Mouse (Mus musculus): Measurements from ENCODE around the gene Tnfrsf9.

Gene Tnfrsf9

GRCm38 (mm10) chr4:150979455-150979854 lies 65.1 kb downstream of the Tnfrsf9 start:
- no peak for DNase-seq (ENCODE audit: low read depth, low spot score)

- DNase-seq (ENCODE audit: low read depth, low spot score) = no peak
Observed at GRCm38 (mm10) chr4:150980153-150980552, 65.8 kb downstream of the Tnfrsf9 start.

- DNase-seq (ENCODE audit: low read depth, low spot score) = peak; percentile 84
Observed at GRCm38 (mm10) chr4:150990148-150990547, 75.8 kb downstream of the Tnfrsf9 start.

Data from R1 (cell line).